Mouse (Mus musculus) embryonic fibroblast, embryonic 13.5 days (primary cell): ENCODE measurements around the gene Trip12.

ENCODE experiments used
- CTCF ChIP-seq: IDR thresholded peaks from 2 replicates; pipeline ENCODE4 v1.5.1; 2011; ENCODE audit warnings: mild to moderate bottlenecking, control low read depth, low read length, moderate library complexity, borderline replicate concordance; ENCODE audit not compliant: insufficient read depth
- POLR2A ChIP-seq: IDR thresholded peaks from 2 replicates; pipeline ENCODE4 v1.6.1; 2011; ENCODE audit warnings: low read depth, mild to moderate bottlenecking, control low read depth, low read length, moderate library complexity

DNA sequence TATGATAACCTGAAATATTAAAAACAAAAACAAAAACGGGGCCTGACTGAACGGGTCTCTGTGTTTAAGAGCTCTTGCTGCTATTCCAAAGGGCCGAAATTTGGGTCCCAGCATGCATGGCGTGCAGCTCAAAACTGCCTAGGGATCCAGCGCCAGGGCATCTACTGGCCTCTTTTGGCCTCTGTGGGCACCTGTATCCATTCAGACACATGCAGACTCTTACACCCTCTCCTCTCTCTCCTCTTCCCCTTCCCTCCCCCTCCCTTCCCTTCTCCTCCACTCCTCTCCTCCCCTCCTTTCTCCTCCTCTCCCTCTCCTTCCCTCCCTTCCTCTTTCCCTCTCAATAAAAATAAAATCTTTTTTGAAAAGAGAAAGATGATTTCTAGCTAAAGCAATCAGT, 130.9 kb downstream of the Trip12 start:
- TF ChIP-seq POLR2A, result no peak
- no peak for TF ChIP-seq CTCF
